Mouse (Mus musculus) heart, postnatal 4 days (tissue): Measurements from ENCODE around the gene Trim8. TPM values are rescaled to one million over a fixed set of nuclear protein-coding genes. Genes with fewer than 3 reads are reported as not detected.

Experiments used
- DNase-seq: peaks from one replicate; pipeline ENCODE4 v3.0.0; 2021
- total RNA-seq, 2 experiments: library from RNA; stranded (reverse); gene quantifications; 2 replicates each; pipeline ENCODE4 v1.2.3; 2021

Gene Trim8
- total RNA-seq, 2 experiments from 2014 or later = 50.1 to 53.8 TPM

DNA sequence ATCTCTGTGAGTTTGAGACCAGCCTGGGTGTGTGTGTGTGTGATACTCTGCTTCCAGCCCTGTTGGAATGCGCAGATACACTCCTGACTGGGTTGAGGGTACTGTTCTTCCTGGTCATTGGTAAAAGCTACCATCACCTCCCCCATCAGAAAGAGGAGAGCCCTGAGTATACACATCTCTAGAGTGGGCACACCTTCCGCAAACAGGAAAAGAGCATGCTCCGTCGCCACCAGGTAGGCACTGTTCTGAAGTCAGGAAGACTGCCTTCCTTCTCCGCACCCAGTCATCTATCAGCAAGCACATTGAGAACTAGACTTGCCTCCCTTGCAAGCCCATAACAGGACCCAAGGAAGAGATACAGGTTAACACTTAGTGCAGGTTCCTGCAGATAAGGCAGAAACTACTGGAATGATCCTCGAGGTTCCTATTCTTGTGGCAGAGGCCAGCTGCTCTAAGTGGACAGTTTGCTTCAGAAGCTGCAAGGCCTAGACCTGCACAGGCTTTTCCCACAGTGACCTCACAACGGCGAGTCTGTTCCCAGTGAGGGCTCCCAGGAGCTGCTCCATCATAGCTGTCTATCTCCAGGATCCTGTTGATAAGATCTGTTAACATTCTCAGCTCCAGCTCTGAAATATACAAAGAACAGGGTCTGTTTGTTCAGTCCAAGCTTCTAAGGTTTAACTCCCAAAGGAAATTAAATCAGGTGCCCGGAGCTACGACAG is 20.7 kb upstream of the Trim8 start:
- DNase-seq = no peak

DNA sequence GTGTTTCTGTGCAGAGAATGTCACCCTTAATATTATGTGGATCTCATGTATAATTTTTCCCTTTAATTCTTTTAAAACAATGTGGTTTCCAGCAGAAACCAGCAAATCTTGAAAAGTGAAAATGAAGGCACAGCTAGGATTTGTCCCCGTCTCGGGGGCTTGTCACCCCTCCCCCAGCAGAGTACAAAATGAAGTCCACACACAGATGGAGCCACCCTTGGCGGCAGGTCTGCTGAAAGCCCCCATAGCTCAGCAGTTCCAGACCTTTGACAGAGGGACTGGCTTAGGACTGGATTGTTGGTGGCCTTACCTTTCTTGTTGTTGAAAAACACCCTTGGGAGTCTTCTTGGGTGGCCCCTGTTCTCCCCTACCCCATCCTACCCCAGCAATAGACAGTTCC is 20.1 kb upstream of the Trim8 start:
- no peak for DNase-seq

DNA sequence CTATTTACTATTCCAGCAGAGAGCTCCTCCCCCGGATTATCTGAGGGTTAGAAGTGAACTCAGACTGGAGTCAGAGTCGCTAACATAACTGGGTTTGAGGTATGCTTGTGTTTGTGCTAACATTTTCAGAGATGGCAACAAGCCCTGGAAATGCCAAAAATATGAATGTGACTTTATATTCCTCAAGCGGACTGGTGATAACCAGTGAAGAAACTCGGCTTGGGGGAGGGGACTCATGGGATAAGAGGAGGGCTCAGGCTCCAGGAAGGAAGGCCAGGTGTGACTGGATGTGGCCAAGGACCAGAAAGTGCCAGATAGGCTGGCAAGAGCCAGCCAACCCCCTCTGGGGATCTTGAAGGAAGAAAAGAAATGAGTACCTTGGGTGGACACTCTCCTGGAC is 19.7 kb upstream of the Trim8 start:
- no peak for DNase-seq

DNA sequence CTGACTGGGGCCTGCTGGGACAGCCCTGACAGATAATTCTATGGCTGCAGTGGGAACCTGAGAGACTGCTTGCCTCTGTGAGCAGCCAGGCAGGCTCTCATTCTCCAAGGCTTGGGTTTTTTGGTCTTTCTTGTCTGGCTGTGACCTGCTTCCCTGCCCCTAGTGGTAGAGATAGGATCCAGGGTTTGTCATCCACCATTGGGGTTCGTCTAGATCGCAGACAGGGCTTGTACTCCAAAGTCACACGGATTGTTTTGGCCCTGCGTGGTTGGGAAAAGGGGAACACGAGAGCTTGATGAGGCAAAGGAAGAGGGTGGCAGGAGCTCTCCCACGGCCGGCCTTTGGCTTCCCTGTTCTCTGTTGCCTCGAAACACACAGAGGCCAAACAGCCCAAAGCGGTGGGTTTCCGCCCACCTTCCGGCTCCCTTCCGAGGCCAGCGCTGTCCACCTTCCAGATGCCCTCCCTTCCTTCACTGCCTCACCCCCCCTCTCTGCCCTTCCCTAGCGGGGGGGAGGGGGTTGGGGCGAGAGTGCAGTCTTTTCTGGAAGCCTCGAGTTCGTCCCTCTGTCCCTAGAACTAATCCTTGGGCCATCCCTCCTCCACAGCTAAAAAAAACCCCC is 18.5 kb upstream of the Trim8 start:
- DNase-seq = no peak

DNA sequence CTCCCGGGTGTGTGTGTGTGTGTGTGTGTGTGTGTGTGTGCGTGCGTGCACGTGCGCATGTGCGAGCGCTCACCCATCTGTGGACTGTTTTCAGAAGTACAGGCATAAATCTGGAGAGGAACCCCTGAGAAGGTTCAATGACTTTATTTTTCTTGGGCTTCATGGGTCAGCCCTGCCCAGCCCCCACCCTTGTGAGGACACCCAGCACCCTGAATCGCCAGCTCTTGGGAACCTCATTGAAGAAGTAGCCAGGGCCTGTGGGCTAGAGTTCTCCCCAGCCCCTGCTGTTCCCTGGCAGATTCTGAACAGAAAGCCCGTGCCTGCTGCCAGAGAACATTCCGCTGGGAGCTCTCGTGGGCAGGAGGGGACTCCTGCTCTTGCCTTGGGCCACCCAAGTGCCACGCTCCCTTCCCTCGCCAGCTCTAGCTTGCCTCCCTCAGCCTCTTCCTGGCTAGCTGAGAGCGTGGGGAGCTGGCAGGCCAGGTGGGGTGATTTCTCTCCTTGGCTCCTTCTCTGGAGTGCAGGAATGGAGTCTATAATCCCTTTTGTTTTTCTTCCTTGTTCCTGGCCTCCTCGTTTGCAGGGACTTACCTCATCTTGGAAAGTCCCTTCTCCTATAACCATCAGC is 17.7 kb upstream of the Trim8 start:
- peak; percentile 58 for DNase-seq

DNA sequence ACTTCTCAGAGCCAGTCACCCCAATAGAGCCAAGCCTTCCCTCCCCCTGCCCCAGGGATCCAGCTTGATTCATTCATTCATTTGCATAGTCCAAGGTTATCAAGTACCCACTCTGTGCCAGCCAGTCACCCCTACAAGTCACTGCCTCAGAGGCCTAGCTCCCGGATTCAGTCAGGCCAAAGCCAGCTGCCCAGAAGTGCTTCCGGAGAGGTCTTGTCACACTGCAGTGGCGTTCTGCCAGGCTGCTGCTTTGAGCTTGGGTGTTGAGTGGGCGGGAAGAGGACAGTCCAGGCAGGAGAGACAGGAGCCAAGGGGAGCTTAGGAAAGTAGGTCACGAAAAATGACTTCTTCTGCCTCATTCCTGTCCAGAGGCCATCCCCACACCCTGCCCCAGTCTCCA is 17.0 kb upstream of the Trim8 start:
- DNase-seq = peak; percentile 91

DNA sequence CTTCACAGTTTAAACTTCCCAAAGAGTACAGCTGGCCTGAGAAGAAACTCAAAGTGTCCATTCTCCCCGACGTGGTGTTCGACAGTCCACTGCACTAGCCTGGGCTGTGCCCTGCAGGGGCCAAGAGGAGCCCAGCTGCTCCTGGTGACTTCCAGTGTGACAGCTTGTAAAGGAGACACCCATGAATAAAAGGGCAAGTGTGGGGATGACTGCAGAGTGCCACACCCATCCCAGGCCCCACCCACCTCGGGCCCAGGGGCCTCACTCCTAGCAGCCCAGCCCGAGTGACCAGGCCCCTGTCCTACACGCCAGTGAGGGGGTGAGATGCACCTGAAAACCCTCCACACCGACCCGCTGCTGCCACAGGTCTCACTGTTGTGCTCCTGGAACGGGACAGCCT is 15.7 kb upstream of the Trim8 start:
- no peak for DNase-seq

DNA sequence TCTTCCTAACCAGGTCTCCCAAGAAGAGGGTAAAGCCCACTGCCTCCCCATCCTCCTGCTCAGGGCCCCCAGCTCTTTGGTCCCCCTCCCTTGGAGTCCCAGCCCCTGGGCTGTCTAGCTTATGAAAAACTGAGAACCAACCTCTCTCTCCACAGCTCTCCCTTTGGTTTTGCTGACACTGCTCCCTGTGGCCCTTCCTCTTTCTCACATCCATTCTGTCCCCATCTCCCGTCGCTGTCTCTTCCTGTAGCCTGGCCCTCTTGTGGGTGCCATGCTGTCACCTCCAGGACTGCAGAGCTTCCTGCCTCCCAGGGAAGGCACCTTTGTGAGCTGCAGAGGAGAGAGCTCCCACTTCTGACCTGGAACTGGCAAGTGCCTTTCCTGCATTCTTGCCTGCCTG is 14.8 kb upstream of the Trim8 start:
- no peak for DNase-seq

DNA sequence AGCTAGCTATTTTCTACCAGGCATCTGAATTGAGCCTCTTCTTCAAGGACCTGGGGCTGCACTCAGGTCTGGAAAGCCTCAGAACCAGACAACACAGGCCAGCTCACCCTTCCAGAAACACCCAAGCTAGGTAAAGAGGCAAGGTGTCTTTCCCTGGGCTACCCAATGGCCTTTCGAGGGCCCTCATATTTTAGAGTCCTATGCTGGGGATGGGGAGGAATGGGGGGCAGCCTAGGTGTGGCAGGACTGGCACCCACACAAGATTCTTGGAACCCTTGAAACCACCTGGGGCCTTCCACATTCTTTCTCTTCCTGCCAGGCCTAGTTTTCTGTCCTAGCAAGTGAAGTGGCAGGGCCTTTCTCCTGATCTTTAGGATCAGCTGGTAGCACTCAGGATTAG is 12.1 kb upstream of the Trim8 start:
- no peak for DNase-seq

DNA sequence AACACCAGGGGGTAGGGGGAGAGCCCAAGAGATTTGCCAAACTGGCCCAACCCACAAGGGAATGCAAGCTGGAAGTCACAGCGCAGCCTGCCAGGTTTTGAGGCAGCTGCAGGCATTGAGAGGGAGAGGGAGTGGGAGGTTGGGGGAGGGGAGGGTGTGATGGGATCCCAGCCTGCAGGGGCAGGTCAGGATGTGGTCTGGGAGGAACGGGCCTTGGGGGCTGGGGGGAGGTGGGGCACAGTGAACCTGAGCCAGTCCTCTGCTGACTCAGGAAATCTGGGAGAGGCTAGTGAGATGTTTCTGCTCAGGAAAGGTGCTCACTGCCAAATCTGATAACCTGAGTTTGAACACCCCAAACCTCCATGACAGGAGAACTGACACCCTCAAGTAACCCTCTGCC is 10.9 kb upstream of the Trim8 start:
- DNase-seq = peak; percentile 69

DNA sequence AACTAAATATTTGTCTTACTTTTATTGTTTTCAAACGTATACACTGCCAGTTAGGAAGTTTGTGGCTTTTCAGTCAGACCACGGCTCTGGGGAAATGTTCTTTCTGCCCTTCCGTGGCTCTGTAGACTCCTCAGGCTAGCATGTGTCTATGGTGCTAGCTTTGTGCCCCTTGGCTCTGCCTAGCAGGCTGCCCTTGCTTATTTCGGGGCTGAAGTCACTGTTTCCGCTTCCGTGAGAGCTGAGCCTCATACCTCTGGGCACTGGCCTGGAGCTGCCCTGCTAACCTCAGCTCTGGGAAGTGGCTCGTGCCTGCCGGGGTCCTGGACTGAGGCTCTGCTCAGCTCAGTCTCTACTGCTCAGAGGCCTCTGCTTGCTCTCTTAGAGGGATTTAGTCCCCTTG is 6.4 kb upstream of the Trim8 start:
- DNase-seq = no peak

DNA sequence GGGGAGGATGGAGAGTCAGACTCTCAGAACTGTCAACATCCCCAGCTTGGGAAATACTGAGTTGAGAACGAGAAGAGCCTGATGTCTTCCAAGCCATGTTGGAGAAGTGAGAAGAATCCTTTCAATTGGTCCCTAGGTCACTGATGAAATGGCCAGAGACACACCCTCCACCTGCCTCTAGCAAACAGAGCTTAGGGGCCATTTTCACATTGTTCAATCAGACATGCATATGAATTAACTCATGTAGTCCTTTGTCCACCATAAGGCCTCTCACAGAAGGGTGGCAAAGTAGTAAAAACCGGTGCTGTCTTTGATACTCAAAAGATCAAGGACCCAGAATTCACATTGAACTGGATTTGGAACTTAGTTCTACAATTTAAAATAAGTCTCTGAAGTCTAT is 4.3 kb upstream of the Trim8 start:
- no peak for DNase-seq

DNA sequence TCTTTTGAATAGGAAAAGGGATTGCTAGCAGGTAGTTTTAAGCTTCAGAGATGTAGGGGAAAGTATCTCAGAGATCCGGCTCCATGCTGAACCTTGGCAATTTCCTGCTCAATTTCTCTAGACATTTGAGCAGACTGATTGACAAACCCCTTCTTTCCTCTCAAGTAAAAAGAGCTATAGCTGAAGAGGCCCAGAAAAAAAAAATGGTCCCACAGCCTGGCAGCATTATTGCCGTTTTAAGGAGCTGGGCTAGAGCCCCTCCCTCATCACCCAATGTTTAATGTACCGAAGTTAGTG is 2.0 kb upstream of the Trim8 start:
- no peak for DNase-seq

DNA sequence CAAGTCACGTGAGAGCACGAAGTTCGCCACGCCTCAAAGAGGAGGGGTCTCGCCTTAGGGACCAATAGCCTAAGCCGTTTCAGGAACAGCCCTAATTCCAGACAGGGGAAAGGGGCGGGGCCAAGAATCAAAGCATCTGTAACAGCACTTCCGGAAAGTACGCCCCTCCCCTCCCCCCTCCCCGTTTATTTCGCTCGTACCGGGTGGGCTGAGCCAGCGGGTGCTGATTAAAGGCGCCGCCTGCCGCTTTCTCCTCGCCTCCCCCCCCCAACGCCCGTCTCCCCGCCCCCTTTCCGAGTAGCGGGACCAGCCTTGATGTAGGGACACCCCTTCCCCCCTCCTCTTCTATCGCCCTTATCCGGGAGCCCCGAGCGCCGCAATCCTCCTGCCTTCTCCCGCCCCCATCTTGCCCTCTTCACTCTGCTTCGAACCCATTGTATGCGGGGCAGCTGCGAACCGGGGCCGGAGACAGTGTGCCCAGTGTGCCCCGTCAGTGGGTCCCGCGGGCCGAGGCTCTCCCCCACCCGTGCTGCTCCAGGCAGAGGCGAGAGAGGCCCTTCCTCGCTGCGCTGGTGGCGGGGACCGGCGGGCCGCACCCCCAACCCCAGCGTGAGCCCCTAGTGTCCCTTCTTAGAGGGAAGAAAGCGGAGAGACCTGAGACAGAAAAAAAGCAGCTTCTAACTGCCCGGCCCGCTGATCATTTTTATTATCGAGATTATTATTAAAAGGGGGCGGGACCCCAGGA is 1.5 kb upstream of the Trim8 start:
- peak; percentile 97 for DNase-seq

DNA sequence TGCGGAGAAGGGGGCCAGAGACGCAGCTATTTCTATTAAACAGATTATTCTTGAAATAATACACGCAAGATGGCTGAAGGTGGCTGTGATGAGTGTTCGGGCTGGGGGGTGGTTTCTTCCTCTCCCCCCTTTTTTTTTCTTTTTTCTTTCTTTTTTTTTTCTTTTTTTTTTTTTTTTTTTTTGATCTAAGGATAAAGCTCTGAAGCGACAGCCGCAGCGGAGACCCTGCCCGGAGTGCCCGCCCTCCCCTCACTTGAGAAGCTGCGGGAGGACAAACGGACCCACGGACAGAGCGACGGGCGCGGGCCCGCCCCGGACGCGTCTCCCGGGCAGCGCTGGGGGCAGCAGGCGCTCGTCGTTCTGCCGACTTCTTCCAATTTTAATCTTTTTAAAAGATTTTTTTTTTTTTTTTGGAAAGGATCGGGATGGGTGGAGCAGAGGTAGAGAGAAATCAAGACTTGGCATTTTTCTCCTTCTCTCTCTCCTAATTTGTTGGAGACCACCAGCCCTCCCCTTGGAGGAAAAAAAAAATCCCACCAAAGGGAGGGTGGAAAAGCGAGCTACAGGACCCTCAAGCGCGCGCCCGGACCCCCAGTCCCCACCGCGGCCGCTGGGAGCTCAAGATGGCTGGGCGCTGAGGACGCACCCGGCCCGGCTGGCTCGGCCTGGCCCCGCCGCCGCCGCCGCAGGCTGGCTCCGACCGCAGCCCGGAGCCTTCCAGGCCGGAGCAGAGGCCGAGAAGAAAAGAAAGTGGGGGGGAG is 741 bp upstream of the Trim8 start:
- DNase-seq = peak; percentile 70

DNA sequence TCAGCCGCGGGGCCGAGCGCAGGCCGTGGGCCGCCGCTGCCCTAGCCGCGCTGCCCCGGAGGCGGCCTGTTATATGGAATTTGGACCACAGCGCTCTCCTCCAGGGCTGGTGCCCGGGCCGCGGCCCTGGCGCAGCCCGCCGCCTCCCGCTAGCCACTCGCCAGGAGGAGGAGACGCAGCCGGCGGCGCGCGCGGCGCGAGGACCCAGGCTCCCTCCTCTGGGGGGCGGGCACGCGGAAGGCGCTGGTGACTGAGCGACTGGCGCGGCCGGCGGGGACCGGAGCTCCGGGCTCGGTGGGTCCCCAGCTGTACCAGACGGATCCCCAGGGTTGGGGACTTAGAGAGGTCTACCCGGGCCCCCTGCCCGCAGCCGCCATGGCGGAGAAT is 560 bp downstream of the Trim8 start:
- DNase-seq = peak; percentile 86

DNA sequence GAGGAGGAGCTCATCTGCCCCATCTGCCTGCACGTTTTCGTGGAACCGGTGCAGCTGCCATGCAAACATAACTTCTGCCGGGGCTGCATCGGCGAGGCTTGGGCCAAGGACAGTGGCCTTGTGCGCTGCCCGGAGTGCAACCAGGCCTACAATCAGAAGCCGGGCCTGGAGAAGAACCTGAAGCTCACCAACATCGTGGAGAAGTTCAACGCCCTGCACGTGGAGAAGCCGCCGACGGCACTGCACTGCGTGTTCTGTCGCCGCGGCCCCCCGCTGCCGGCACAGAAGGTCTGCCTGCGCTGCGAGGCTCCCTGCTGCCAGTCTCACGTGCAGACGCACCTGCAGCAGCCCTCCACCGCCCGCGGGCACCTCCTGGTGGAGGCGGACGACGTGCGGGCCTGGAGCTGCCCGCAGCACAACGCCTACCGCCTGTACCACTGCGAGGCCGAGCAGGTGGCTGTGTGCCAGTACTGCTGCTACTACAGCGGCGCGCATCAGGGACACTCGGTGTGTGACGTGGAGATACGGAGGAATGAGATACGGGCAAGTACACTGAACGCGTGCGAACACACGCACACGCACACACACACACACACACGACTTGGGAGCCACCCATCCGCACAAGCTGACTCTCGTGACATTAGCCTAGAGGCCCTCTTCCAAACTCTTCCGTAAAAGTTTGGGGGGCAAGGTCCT is 1.1 kb downstream of the Trim8 start:
- DNase-seq = peak; percentile 86

DNA sequence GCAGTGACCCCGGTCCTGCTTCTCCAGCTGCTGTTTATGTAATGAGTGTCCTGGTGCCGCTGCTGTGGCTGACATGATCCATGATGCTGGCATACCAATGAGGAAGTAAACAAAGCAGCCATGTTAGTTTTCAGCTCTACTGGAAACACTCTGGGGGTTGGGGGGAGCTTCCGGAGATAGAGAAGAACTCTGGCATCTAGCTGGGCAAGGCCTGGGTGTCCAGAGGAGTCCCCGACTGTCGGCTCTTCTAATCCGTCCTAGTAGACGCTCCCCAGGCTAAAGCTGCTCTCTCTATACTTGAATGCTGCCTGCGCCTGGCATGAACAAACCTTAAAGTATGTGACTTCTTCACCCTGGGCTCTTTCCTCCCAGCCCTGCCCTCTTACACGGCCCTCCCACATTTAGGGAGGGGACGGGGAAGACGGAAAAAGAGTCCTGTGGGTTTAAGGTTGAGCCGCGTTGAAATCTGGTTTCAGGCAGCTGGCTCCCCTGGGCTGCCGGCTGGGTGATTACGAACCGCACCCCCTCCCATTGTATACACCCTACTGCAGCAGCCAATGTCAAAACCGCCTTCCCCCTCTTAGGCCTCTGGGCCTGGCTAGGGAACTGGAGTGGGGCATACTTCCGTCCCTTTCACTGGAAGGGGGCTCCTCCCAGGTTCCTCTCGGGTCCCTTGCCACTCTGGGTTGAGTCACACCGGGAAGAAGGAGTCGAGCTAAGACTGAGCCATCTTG is 2.0 kb downstream of the Trim8 start:
- peak; percentile 82 for DNase-seq

DNA sequence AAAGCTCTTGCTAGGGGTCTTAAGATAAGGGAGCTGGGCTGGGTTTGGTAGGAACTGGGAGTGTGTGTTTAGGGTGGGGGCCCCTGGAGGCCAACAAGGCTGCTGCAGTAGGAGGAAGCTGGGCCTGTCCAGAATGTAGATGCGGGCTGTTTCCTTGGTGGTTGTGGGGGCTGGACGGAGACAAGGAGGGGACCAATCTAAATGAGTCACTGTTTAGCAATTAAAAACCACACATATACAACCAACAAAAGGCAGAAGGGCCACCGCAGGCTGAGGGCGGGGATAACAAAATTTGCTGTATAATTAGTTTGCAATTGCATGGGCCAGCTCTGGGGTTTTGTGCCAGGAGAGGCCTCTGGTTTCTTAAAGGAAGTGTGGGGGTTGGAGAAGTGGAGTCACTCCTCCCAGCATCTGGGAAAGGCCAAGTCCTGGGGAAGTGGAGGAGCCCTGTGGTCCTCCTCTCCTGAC is 2.6 kb downstream of the Trim8 start:
- peak; percentile 57 for DNase-seq

DNA sequence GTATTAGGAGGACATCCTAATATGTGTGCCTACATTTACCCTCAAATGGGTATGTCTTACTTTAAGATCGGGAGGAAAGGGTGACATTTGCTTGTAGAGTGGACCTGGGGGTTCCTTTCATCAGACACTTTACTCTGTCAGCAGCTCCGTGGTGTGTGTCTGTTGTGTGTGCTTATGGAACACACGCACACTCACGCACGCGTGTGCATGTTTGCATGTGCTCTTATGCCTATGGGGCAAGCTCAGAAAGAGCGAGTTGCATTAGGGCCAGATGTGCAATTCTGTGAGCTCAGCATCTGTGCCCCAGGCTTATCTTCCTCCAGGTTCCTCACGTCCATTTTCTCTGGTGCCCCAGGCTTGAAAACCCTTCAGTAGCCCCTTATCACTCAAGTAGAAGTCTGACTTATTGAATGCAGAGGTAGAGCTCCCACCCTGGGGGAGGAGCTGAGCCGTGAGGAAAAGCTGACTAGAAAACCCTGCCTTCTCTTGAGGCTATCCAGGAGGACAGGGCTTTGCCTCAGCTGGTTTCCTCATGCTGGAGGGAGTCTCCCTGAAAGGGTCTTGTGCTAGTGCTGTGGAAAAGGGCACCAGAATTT is 3.4 kb downstream of the Trim8 start:
- no peak for DNase-seq
